Mouse (Mus musculus) activated CD4-positive, CD25-positive, alpha-beta regulatory T cell, adult 9 weeks (primary cell): ENCODE results near the gene Capn1. TPM values are rescaled to one million over a fixed set of nuclear protein-coding genes. Genes with fewer than 3 reads are reported as not detected.

ENCODE experiments used
- polyA plus RNA-seq: library from polyadenylated mRNA; unstranded; fragments of 100-300 nt; shearing (Covaris generic); gene quantifications from one replicate; pipeline ENCODE4 v1.2.1, GENCODE M21; 2017

Gene Capn1
- 80.8 TPM for polyA plus RNA-seq

GRCm38 (mm10) chr19:6015511-6016315 is at the start of gene Capn1:
Capn1 (minus strand) TSS chr19:6015897.

GRCm38 (mm10) chr19:6061021-6061533 is 45.4 kb upstream of the Capn1 start, which contains the start of gene Znhit2:
Znhit2 (plus strand) TSS chr19:6061192.

GRCm38 (mm10) chr19:6057313-6058096 is 41.8 kb upstream of the Capn1 start, which contains the start of the genes Mrpl49 and Fau:
Mrpl49 (minus strand) TSS chr19:6057785.
Fau (plus strand) TSS chr19:6057844.

GRCm38 (mm10) chr19:6046294-6047153 is 30.8 kb upstream of the Capn1 start, which contains the start of gene Syvn1:
Syvn1 (plus strand) TSS chr19:6046576.

GRCm38 (mm10) chr19:5986043-5986442 is 29.7 kb downstream of the Capn1 start, which contains the start of gene Slc22a20:
Slc22a20 (minus strand) TSS chr19:5986143.

GRCm38 (mm10) chr19:5963883-5964562 is 51.7 kb downstream of the Capn1 start, which contains the start of gene Pola2:
Pola2 (minus strand) TSS chr19:5964202.

Other genes with a start within 250 kb of the Capn1 start
- 63.5 TPM for gene Scyl1, start 244.5 kb downstream of the Capn1 start, polyA plus RNA-seq
- gene Frmd8, start 140.6 kb downstream of the Capn1 start, polyA plus RNA-seq, result 300 TPM
- 52.4 TPM for gene Slc25a45, start 138.1 kb downstream of the Capn1 start, polyA plus RNA-seq
- gene Tigd3, start 121.7 kb downstream of the Capn1 start, polyA plus RNA-seq, result 1.1 TPM
- 198 TPM for gene Dpf2, start 102.9 kb downstream of the Capn1 start, polyA plus RNA-seq
- gene Cdc42ep2, start 91.1 kb downstream of the Capn1 start, polyA plus RNA-seq, result 0.26 TPM
- 49.8 TPM for gene Pola2, start 51.7 kb downstream of the Capn1 start, polyA plus RNA-seq
- not detected for gene Slc22a20, start 29.8 kb downstream of the Capn1 start, polyA plus RNA-seq
- gene Syvn1, start 30.7 kb upstream of the Capn1 start, polyA plus RNA-seq, result 60.1 TPM
- gene Mrpl49, start 41.9 kb upstream of the Capn1 start, polyA plus RNA-seq, result 45.4 TPM
- gene Fau, start 41.9 kb upstream of the Capn1 start, polyA plus RNA-seq, result 1,033 TPM
- 6.5 TPM for gene Znhit2, start 45.3 kb upstream of the Capn1 start, polyA plus RNA-seq
- 20.0 TPM for gene Tm7sf2, start 52.5 kb upstream of the Capn1 start, polyA plus RNA-seq
- 86.7 TPM for gene Vps51, start 61.3 kb upstream of the Capn1 start, polyA plus RNA-seq
- gene Tmem262, start 64.1 kb upstream of the Capn1 start, polyA plus RNA-seq, result not detected
- gene Gm28374, start 66.4 kb upstream of the Capn1 start, polyA plus RNA-seq, result 0.61 TPM
- 55.0 TPM for gene Zfpl1, start 69.1 kb upstream of the Capn1 start, polyA plus RNA-seq
- 5.0 TPM for gene Cdca5, start 69.1 kb upstream of the Capn1 start, polyA plus RNA-seq
- not detected for gene AC131692.1, start 78.5 kb upstream of the Capn1 start, polyA plus RNA-seq
- not detected for gene Naaladl1, start 89.9 kb upstream of the Capn1 start, polyA plus RNA-seq
- 2.3 TPM for gene Sac3d1, start 102.8 kb upstream of the Capn1 start, polyA plus RNA-seq
- gene Snx15, start 112.4 kb upstream of the Capn1 start, polyA plus RNA-seq, result 36.4 TPM
- not detected for gene Batf2, start 125.1 kb upstream of the Capn1 start, polyA plus RNA-seq
- 18.3 TPM for gene Arl2, start 125.7 kb upstream of the Capn1 start, polyA plus RNA-seq
- not detected for gene Majin, start 168.5 kb upstream of the Capn1 start, polyA plus RNA-seq
- gene Gpha2, start 210.5 kb upstream of the Capn1 start, polyA plus RNA-seq, result not detected
- gene Ppp2r5b, start 220.0 kb upstream of the Capn1 start, polyA plus RNA-seq, result 10.3 TPM
- 47.3 TPM for gene Atg2a, start 225.8 kb upstream of the Capn1 start, polyA plus RNA-seq